Mouse (Mus musculus): ENCODE measurements around the gene Zfp449.

The Zfp449 gene

GRCm38 (mm10) chrX:56346176-56346931 is at the start of gene Zfp449:
Gene Zfp449, plus strand, starts transcription at chrX:56346400.
- DNase-seq (ENCODE audit: low spot score): peak; percentile 82

GRCm38 (mm10) chrX:56307597-56307996 is 38.6 kb upstream of the Zfp449 start:
- no peak for DNase-seq (ENCODE audit: low spot score)

- DNase-seq (ENCODE audit: low spot score): no peak
These were observed 33.4 kb upstream of the Zfp449 start for GRCm38 (mm10) chrX:56312813-56313212.

- no peak for DNase-seq (ENCODE audit: low spot score)
These were observed 24.1 kb upstream of the Zfp449 start for GRCm38 (mm10) chrX:56322096-56322495.

GRCm38 (mm10) chrX:56322731-56323130 is 23.5 kb upstream of the Zfp449 start:
- no peak for DNase-seq (ENCODE audit: low spot score)

- DNase-seq (ENCODE audit: low spot score): no peak
These were observed 14.2 kb upstream of the Zfp449 start for GRCm38 (mm10) chrX:56332046-56332445.

GRCm38 (mm10) chrX:56340305-56340704 is 5.9 kb upstream of the Zfp449 start:
- DNase-seq (ENCODE audit: low spot score): peak; percentile 15

- DNase-seq (ENCODE audit: low spot score): no peak
These were observed 3.3 kb upstream of the Zfp449 start for GRCm38 (mm10) chrX:56342921-56343320.

- DNase-seq (ENCODE audit: low spot score): peak; percentile 5
These were observed 693 bp downstream of the Zfp449 start for GRCm38 (mm10) chrX:56346932-56347253.

- DNase-seq (ENCODE audit: low spot score): peak; percentile 19
These were observed 28.4 kb downstream of the Zfp449 start, which contains the start of gene Smim10l2a for GRCm38 (mm10) chrX:56374431-56375128. Gene Smim10l2a, plus strand, starts transcription at chrX:56374586.

- DNase-seq (ENCODE audit: low spot score): no peak
These were observed 34.7 kb downstream of the Zfp449 start for GRCm38 (mm10) chrX:56380852-56381251.

GRCm38 (mm10) chrX:56384142-56384541 is 37.9 kb downstream of the Zfp449 start:
- no peak for DNase-seq (ENCODE audit: low spot score)

GRCm38 (mm10) chrX:56404646-56405045 is 58.4 kb downstream of the Zfp449 start:
- no peak for DNase-seq (ENCODE audit: low spot score)

- DNase-seq (ENCODE audit: low spot score): no peak
These were observed 59.3 kb downstream of the Zfp449 start for GRCm38 (mm10) chrX:56405482-56405881.

GRCm38 (mm10) chrX:56406128-56406527 is 59.9 kb downstream of the Zfp449 start:
- DNase-seq (ENCODE audit: low spot score): no peak

Measured in layer of hippocampus, adult 11-12 months (tissue).